Mouse (Mus musculus) CD4-positive, CD25-positive, alpha-beta regulatory T cell, adult 2 months (primary cell): ENCODE measurements around the gene Asic3.

Experiments used
- DNase-seq: peaks from one replicate; pipeline ENCODE4 v3.0.0-alpha.2; 2012; ENCODE audit warnings: low read depth, low spot score

Asic3 gene

GRCm38 (mm10) chr5:24413042-24413693 lies at the start of gene Asic3:
Gene Asic3 (plus strand): TSS chr5:24413392.
- DNase-seq = no peak

- DNase-seq = no peak
Measured at GRCm38 (mm10) chr5:24363467-24363866, 49.7 kb upstream of the Asic3 start.

- no peak for DNase-seq
Measured at GRCm38 (mm10) chr5:24364061-24364460, 49.1 kb upstream of the Asic3 start.

GRCm38 (mm10) chr5:24364508-24364907 lies 48.7 kb upstream of the Asic3 start, which contains the start of gene Nos3:
Gene Nos3 (plus strand): TSS chr5:24364810.
- DNase-seq = no peak

GRCm38 (mm10) chr5:24364963-24365362 lies 48.2 kb upstream of the Asic3 start:
- DNase-seq = no peak

- no peak for DNase-seq
Measured at GRCm38 (mm10) chr5:24365528-24365927, 47.7 kb upstream of the Asic3 start.

GRCm38 (mm10) chr5:24366426-24366825 lies 46.8 kb upstream of the Asic3 start:
- no peak for DNase-seq

GRCm38 (mm10) chr5:24369767-24370166 lies 43.4 kb upstream of the Asic3 start:
- DNase-seq = no peak

GRCm38 (mm10) chr5:24373807-24374206 lies 39.4 kb upstream of the Asic3 start:
- DNase-seq = no peak

- DNase-seq = no peak
Measured at GRCm38 (mm10) chr5:24374216-24374615, 39.0 kb upstream of the Asic3 start.

GRCm38 (mm10) chr5:24374666-24375328 lies 38.4 kb upstream of the Asic3 start:
- no peak for DNase-seq

- no peak for DNase-seq
Measured at GRCm38 (mm10) chr5:24378700-24379099, 34.5 kb upstream of the Asic3 start.

GRCm38 (mm10) chr5:24379501-24379900 lies 33.7 kb upstream of the Asic3 start:
- DNase-seq = no peak

- DNase-seq = no peak
Measured at GRCm38 (mm10) chr5:24380499-24380898, 32.7 kb upstream of the Asic3 start.

- no peak for DNase-seq
Measured at GRCm38 (mm10) chr5:24381486-24381885, 31.7 kb upstream of the Asic3 start.

GRCm38 (mm10) chr5:24381988-24382387 lies 31.2 kb upstream of the Asic3 start:
- no peak for DNase-seq

GRCm38 (mm10) chr5:24383026-24383859 lies 29.9 kb upstream of the Asic3 start:
- peak; percentile 97 for DNase-seq

- DNase-seq = peak; percentile 73
Measured at GRCm38 (mm10) chr5:24384407-24384806, 28.8 kb upstream of the Asic3 start.

- no peak for DNase-seq
Measured at GRCm38 (mm10) chr5:24385374-24385773, 27.8 kb upstream of the Asic3 start.

GRCm38 (mm10) chr5:24385887-24386550 lies 27.2 kb upstream of the Asic3 start:
- no peak for DNase-seq

GRCm38 (mm10) chr5:24387264-24388241 lies 25.6 kb upstream of the Asic3 start:
- DNase-seq = peak; percentile 69
